Mouse (Mus musculus) granulocyte monocyte progenitor cell, adult 5-6 weeks (primary cell): ENCODE results near the gene Slc12a4. TPM values are rescaled to one million over a fixed set of nuclear protein-coding genes. Genes with fewer than 3 reads are reported as not detected.

Experiments
- ATAC-seq: replicated peaks from 2 replicates; pipeline ENCODE4 v1.8.0; 2016; ENCODE audit warnings: mild to moderate bottlenecking, moderate TSS enrichment, inconsistent platforms; ENCODE audit not compliant: poor library complexity, severe bottlenecking
- total RNA-seq, 2 experiments: library from RNA; stranded (forward) in 1 of 2; stranded (reverse) in 1 of 2; fragments of 200-712, 200-1000 nt in 1 of 2; fragments of >200 nt in 1 of 2; fragmentation: Nextera tagmentation in 1 of 2; gene quantifications; 2 replicates each; pipeline ENCODE4 v1.2.3; 2014 to 2017

Slc12a4 gene
- total RNA-seq, 2 experiments from 2014 or later: 4.7 to 6.8 TPM

DNA sequence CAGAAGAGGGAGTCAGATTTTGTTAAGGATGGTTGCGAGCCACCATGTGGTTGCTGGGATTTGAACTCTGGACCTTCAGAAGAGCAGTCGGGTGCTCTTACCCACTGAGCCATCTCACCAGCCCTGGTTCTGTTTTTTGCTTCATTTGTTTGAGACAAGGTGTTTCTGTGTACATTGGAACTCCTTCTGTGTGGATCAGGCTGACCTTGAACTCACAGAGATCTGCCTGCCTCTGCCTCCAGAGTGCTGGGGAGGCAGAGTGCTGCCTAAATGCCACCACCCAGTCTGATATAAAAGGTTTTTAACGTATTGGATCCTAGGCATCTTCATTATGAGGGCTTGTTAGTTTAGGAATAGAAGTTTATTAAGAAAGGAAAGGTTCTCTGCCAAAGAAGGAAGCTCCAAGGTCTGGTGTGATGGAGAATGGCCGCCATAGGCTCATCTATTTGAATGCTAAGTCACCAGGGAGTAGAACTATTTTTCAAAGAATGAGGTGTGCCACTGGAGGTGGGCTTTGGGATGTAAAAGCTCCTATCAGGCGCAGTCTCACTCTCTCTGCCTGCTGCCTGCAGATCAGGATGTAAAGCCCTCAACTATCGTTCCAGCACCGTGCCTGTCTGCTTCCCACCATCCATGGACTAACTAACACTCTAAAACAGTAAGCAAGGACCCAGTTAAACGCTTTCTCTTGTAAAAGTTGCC is 5.3 kb upstream of the Slc12a4 start:
- ATAC-seq: no peak

DNA sequence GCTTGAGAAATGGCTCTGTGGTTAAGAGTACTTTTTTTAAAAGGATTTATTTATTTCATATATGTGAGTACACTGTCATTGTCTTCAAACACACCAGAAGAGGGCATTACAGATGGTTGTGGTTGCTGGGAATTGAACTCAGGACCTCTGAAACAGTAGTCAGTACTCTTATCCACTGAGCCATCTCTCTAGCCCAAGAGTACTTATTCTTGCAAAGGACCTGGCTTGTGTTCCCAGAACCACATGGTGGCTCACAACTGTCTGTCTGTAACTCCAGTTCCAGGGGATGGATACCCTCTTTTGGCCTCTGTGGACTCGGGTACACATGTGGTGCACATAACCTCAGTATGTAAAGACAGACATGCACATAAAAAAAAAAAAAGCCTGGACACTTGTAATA is 3.5 kb upstream of the Slc12a4 start:
- no peak for ATAC-seq

DNA sequence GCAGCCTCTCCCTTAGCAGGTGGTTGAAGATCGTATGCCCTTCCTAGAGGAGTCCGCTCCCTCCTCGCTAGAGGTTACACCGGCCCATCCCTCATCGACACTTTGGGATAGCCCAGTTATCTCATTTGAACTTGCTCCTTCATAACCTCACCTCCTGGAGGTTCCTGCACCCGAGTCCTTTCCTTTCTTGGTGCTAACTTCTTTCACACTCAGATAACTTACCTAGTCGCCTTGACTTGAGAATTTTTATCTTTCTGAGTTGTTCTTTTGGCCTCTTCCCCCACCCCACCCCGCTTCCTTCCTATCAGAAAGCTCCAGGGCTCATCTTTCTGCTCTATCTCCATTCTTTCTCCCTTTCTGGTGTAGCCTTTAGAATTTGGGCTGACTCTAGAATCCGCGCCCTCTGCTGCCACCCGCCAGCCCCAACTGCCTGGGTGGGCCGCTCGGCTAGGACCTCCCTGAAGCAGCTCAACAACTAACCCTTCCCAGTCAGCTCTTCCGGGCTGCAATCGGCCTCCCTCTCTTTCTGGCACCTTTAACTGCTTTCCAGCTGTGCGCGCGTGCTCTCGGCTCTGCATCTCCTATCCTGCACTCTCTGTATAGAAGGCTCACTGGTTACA is 905 bp upstream of the Slc12a4 start:
- peak; percentile 11 for ATAC-seq

DNA sequence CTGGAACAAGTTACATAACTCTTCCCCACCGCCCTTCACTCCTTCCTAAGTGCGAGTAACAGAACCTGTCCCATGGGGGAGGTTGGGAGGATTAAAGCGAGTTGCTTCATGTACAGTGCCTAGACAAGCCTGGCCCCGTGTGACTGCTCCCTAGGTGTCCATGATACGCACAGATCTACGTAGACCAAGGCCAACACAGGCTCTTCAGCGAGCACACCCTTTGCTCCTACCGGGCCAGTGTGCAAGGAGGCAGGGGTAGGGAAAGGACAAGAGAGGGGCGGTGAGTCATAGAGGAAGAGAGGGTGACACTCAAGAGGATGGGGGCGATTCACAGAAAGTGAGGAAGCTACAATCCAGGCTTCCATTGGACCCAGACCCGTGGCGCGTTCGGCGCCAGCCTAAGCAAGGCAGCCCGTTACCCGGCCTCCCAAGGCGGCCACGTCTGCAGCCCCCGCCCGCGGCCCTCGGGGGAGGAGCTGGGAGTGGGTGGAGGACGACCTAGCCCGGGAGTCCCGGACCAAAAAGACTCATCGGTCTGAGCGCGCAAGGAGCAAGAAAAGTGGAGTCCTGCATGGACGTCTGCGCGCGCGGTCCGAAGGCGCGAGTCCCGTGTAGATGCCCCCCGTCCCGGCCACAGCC is 512 bp downstream of the Slc12a4 start:
- ATAC-seq: peak; percentile 75

DNA sequence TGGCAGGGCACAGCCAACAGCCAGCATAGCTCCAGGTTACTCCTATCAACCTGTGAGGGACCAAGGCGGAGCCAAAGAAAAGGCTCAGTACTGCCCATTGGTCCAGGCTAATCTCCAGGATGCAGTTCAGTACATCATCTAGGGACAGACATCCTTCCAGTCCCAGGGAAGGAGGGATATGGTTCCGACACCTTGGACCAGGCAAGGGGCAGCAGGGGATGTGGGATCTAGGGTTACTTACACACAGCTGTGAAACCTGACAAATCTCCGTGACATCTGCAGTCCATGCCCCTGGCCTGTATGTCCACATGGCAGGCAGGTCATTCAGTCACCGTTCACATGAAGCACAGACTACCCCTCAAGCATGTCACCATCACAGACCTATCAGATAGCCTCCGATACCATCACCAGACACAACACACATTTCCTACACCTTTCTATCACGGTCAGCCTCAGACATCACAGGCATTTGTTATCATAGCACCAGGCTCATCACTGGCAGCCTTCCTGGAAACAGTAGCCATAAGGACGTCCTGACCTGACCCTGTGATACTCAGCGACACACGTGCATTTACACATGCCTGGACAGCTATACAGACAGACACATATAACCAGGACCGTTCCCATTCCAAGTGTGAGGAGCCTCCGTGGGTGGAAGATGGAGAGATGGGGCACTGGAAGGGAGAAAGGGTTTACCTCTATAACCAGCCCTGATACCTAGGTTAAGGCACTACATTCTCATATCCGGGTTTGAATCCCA is 1.2 kb downstream of the Slc12a4 start:
- ATAC-seq: no peak

DNA sequence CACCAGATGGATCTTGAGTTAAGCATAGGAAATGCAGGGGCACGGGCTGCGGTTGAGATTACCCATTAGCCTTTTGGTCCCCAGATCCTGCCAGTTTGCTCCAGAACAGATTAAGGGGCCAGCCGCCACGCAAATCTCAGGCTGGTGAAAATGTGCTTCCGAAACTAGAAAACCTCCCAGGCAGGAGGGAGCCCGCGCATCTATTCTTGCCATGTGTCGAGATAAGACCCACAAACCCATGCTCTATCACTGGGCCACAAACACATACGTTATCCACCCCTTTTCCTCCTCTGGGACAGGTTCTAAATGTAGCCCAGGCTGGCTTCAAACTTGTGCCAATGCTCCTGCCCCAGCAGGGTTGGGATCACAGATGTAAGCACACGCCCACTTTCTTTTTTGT is 4.4 kb downstream of the Slc12a4 start:
- ATAC-seq: no peak

DNA sequence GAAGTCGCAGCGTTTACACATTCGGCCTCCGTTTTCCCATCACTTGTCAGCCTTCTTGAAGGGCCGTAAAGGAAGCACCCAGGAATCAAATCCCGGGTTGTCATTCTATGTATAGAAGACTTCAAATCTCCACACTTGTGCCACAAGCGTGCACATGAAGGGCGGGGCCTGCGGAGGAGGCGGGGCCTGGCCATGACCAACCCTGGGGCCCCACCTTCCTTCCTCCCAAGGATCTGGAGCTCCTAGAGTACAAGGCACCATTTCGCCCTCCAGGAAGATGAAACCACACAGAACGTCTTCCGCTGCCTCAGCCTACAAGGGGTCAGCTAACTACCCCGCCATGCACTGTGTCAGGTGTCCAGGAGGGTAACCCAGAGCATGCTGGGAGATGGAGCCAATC is 4.8 kb downstream of the Slc12a4 start:
- ATAC-seq: no peak

DNA sequence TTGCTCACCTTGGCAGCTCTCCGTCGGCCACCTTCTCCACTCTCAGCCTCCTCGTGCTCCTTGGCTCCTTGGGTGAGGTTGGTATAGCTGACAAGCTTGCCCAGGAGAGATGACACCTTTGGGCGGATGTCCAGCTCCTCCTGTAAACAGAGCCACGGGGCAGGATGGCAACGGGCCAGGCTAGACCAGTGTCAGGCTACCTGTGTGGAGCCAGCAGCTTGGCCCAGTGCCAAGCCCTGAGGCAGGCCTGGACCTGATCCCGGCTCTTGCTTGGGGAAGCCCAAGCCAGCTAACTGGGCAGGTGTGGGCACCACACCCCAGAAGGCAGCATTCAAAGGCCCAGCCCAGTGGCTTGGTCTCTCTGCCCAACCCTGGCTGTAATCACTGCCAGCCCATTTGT is 6.5 kb downstream of the Slc12a4 start:
- no peak for ATAC-seq

DNA sequence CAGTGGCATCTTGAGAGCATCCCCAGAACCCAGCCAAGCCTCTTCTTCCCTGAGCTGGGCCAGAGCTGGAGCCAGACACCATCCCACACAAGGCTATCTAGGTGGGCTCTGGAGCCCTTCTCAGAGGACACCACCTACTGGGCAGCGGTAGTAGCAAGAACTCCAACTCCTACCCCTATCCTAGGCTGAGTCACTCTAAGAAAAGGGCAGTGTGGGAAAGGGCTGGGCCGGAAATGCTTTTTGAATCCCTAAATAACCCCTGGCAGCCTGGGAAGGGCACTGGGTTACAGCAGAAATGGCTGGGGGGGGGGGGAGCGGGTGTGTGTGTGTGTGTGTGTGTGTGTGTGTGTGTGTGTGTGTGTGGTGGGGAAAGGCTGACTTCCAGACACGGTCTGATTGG is 8.1 kb downstream of the Slc12a4 start:
- ATAC-seq: no peak

DNA sequence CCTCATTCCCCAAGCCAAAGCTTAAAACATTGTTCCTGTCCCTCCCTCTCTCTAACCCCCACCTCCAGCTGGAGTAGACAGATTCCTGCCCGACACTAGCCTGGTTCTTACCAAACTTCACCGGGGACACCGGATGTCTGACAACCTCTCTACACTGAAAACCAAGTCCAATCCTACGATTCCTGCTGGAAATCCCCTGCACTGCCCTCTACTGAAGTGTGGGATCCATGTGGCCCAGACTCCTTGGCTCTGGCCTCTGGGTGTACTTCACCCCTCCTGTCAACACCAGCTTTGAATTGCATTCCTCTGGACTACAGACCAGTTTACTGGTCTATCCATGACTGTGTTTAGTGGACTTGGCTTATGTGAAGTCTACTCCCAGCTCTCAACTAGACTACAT is 9.3 kb downstream of the Slc12a4 start:
- no peak for ATAC-seq

DNA sequence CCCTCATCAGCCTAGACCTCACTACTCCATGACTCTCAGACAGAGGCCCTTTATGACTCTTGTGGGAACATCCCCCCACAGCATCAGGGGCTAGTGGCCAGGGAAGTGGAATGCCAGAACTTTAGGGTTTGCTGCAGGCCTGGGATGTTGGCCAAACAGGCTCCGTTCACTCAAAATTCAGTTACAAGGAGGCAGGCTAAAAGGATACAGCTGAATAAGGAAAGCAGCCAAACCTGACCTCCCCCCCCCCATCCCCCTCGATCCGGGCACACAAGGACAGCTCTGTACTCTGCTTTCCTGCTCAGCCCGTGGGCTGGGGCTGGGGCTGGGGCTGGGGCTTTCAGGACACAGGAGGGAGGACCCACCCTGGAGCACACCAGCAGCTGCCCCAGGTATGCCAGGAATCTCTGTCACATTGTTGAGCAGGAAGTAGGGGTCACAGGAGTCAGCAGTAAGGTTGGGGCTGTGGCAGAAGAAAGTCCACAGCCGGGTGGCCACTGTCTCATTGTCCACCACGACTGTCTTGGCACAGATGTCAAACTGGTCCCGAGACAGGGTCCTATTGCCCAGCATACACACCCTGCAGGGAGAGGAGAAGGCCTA is 14.7 kb downstream of the Slc12a4 start:
- no peak for ATAC-seq

DNA sequence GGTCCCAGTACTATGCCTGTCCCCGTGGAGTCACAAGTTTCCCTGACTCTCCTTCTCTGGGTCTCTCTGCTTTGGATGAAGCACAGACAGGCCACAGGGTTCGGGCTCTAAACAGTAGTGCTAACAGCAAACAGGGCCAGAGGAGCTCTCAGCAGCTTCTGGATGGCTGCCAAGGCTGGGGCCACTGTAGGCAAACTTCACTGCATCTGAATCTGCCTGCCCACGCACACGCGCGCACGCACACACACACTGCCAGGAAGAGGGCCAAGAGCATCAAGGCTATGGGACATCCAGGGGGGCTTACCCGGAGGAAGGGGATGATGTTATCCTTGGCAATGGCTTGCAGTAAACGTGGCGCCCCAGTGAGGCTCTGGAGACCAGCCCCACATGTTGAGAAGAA is 16.5 kb downstream of the Slc12a4 start:
- no peak for ATAC-seq

DNA sequence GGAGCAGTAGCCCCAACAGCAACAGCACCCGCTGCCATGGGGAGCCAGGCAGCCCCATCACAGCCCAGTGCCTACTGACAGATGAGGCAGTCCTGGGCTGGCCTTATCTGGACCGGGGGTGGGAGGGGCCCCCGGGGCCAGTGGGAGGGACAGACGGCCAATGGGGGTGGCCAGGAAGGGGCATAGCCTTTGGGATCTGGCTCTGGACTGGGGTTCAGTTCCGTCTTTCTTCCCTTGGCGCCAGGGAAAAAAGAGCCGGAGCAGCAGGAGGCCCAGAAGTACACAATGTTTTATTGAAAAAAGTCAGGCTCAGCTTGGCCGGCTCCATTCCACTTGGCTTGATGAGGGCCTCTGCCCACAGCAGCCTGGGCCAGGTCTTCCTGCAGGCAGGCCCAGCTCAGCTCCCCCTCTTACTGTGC is 22.6 kb downstream of the Slc12a4 start, which contains the start of gene Lcat:
Gene Lcat (minus strand): TSS at position 62 of the 419 bp plus-strand sequence.
- ATAC-seq: no peak

DNA sequence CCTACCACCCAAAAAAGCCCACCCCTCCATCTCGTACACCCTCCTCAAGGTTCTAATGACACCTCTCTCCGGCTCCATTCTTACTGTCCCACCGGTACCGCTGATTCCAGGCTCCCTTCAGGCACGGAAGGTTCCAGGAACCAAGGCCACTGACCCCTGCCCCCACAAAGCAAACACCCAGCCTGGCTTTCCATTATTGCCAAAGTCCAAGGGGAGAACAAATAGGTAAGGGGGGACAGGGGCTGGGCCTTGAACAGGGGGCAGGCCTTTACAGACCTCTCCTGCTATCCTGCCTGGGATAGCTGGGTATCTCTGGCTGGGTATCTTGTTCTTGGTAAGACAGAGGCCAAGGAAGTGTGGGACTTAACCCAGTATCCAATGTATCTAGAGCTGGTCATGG is 23.4 kb downstream of the Slc12a4 start:
- no peak for ATAC-seq

DNA sequence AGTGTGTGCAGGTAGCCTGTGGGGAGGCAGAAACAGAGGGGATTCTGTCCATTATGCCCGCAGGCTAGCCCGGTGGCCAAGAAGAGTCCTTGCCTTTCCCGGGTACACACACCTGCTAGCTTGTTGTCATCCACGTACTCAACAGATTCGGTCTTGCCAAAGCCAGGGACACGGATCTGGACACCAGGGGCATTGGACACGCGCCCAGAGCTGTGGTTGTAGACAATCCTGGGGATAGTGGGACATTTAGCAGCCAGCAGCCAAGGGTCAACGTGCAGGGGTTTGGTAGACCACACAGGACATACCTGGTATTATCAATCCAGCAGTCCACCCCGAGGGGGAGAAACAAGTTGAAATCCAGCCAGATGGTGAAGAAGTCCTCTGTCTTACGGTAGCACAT is 23.9 kb downstream of the Slc12a4 start:
- no peak for ATAC-seq

DNA sequence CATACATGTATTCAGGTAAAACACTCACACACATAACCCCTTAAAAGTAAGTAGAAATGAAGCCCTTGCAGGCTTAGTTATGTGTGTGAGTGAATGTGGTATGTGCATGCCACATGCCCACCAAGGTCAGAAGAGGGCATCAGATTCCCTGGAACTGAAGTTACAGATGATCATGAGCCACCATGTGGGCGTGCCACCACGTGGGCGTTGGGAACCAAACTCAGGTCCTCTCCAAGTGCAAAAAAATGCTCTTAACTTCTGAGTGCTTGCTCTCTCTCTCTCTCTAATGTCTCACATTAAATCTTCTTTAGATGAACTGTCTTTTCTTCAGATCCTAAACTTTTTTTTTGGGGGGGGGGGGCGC is 27.6 kb downstream of the Slc12a4 start, which contains the start of gene Psmb10:
Gene Psmb10 (minus strand): TSS at position 139 of the 364 bp plus-strand sequence.
- peak; percentile 31 for ATAC-seq

DNA sequence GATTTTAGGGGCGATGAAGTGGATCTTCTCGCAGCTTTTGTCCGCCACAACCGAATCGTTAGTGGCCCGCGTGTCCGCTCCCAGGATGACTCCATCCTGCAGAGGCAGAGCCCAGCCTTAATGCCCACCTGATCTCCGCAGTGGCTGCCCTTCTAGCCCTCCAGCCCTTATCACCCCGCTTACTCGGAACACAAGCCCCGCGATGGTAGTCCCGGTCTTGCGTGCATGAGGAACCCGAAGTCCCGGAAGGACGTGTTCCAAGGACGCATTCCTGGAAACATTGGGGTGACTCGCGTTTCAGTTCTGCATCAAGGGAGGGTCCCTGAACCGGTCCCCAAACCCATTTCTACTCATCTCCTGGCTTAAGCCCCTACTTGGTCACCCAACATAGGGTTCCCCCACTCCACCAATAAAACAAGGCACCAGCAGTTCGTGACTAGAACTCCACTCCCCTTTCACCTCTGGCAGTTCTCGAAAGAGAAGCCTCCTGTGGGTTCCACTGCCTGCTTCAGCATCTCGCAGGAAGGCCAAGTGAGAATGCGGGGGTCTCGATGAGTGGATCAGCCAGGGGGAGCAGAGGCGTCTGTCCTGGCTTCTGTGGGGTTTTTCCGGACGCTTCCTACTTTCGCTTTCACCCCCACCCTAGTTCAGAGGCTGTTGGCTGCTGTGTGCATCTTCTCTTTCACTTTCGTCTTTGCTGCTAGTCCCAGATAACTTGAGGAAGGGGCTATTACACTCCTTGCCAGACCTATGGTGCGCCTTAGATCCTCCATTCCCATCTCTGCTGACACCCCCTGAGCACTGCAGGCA is 28.2 kb downstream of the Slc12a4 start:
- peak; percentile 52 for ATAC-seq

DNA sequence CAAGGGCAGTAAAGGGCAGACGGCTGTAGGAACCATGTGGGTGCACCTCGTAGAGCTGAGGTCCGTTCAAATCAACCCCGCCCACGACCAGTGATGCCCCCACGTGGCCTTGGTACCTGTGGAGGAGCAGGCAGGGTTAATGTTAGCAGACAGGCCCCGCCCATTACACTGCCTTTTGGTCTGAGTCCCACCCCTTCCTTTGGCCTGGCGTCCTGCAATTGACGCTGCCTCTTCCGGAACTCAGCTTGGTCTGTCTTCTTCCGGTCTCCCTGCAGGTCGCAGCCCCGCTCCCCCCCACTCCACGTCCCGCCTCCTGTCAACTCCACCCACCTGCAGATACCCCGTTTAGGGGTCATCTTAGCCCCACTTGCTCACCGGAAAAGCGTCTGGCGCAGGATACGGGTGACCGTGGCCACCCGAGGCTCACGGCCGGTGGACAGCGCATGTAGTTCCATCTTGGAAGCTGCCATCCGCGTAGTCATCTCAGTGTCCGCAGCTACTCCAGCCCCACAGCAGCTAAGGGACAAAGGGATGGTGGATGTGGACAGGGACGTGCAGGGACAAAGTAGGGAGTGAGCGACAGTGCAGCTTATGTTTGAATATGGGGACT is 28.9 kb downstream of the Slc12a4 start:
- ATAC-seq: peak; percentile 86

DNA sequence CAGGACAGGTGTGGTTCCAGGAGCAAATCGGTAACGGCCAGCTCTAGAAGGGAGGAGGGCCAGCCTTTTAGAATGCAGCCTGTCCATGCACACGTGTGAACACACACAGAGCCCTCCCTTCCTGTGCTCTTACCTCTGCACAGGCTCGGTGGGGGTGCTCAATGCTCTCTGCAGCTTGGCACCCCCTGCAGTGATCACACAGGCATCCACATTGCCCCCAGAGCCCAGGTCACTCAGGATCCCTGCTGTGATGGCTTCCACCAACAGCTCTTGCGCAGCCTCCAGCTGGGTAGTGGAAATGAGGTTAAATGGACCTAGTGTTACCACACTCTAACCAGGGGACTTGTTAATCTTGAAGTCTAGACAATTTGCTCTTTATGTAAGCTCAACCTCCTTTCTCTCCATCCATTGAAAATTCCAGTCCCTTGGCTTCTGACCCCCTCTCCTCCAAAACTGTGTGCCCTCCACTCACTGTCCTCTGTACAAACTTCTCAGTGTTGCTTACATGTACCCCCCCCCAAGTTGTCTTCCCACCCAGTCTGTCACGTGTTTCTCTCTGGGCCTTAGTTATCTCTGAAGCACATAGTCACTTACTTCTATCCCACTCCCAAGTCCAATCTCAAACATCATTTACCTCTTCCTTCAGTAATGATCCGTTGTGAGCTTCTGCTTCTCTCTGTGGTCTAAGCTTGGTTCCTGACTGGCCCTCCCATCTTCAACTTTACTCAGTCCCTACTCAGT is 29.9 kb downstream of the Slc12a4 start:
- no peak for ATAC-seq
